Mouse (Mus musculus) skeletal muscle tissue, postnatal 0 days (tissue): ENCODE data around the gene 2510039O18Rik. TPM values are rescaled to one million over a fixed set of nuclear protein-coding genes. Genes with fewer than 3 reads are reported as not detected.

Source experiments
- polyA plus RNA-seq: library from polyadenylated mRNA; unstranded; fragments of >200 nt; fragmentation: Nextera tagmentation; extraction: Ambion mirVana; gene quantifications from 2 replicates; pipeline ENCODE4 v1.2.1, GENCODE M21; 2015

The 2510039O18Rik gene
- 10.1 and 13.6 TPM in 2 replicates for polyA plus RNA-seq

DNA sequence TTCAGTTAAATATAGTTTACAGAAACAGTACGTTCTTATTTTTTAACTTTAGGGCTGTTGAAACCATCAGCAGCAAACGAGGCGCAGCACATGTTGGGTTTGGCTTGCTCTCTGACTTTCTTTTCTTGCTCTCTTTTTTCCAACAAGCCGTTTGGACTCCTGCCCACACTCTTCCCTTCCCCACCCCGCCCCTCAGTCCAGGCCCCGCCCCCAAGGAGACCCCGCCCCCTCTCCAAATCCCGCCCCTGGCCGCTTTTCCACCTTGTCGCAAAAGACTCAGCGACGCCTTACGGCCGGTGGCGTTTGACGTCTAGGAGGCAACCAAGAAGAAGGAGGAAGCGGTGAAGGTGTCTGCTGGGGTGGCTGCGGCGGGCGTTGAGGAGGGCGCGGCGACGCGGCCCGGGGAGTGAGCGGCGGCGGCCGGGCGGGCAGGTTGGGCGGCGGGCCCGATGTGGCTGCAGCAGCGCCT is at the start of gene 2510039O18Rik:
Gene 2510039O18Rik (plus strand): TSS at position 320 of the 469 bp plus-strand sequence.

DNA sequence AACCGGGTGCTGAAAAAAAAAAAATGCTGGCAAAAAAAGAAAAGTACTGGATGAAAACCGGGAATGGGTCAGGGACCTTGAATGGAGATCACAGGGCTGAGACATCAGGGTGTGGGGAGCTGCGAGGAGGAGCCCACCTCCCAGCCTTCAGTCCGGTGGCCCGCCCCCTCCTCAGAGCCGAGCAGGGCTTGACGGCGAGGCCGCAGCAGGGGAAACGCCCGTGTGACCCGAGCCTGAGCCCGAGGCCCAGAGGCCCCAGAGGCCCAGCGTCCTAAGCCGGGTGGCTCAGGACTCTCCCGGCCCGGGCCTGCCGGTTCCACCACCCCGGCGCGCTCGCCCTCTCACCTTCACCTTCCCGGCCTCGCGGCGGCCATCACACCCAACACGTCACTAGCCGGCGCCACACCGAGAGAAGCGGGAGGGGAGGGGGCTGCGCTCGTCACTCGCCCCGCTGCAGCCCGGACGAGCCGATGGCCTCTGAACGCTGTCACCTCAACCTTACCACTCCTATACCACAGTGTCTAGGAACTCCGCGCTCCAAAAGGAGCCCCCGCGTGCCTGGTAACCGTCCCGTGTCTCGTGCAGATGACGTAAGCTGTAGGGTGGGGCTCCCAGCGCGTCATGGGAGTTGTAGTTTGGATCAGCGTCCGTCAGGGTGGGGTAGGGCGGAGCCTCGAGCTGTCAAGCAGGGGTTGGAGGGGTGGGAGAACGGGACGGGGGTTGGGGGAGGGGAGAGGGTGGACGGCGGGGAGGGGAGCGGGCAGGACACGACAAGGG is 36.2 kb upstream of the 2510039O18Rik start, which contains the start of gene Mfn2:
Gene Mfn2 (minus strand): TSS at position 392 of the 777 bp plus-strand sequence.

DNA sequence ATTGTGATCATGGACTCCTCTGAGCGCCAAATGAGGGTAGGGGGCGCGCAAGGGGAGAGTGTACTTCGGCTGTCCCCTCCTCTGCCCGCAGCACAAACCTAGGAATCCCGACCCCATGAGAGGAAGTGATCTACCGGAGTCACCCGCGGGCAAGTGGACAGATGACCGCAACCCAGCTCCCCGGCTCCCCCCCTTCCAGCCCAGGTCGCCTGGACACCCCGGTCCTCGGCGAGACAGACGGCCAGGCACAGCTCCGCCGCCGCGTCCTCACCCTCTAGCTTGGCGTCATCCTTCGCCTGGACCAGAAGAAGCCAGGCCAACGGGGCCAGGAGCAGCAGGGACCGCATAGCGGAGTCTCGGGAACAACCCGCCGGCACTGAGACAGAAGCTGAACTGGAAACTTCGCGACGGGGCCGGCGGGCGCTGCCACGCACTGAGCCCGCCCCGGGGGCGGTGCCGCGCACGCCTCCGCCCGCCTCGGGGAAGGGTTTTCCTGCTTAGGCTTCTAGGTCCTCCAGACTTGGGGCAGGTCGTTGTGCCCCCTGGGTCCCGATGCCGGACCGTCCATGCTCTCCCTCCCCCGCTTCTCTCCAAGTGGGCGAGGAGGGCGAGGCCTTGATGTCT is 4.3 kb upstream of the 2510039O18Rik start, which contains the start of gene Plod1:
Gene Plod1 (minus strand): TSS at position 437 of the 624 bp plus-strand sequence.

DNA sequence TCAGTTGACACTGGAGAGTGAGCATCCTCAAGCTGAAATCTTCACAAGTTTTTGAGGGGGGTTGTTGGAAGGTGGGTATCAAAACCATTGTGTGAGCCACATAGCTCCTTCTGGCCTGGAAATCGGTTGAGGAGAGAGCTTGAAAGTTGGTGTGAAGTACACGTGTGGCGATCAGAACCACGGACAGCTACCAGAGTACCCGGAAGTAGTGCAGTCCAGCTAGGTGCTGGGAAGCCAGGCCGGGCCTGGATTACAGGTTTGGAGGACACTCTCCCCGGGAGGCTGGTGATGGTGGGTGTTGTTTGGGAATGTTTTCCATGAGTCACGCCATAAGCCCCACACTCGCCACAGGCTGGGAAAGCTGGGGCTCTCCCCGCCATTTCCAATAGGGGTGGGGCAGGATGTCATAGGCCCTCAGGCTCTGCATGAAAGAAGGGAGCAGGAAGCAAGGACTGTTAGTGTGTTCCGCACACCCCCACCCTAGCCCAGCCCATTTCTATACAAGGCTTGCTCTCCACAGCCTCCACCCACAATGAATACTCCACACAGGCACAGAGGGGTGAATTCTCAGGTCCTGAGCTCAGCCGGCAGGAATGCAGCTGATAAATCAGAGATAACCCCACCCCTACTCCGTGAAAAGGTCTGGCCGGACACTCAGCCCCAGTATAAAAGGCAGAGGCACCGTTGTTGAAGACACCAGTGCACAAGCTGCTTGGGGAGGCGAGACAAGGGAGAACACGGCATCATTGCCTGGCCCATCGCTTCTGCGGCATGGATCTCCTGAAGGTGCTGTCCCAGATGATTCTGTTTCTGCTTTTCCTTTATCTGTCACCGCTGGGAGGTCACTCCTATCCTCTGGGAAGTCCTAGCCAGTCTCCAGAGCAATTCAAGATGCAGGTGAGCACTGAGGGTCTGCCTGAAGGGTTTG is 44.8 kb downstream of the 2510039O18Rik start, which contains the start of gene Nppb:
Gene Nppb (plus strand): TSS at position 584 of the 928 bp plus-strand sequence.

Other genes with a start within 250 kb of the 2510039O18Rik start
- gene Zfp534, start 238.3 kb upstream of the 2510039O18Rik start, polyA plus RNA-seq: not detected in 2 replicates
- gene Zfp984, start 131.1 kb upstream of the 2510039O18Rik start, polyA plus RNA-seq: 3.8 and 4.1 TPM in 2 replicates
- 3.1 and 3.8 TPM in 2 replicates for gene Zfp933, start 92.5 kb upstream of the 2510039O18Rik start, polyA plus RNA-seq
- 11.6 and 14.5 TPM in 2 replicates for gene Miip, start 72.1 kb upstream of the 2510039O18Rik start, polyA plus RNA-seq
- gene Fv1, start 71.9 kb upstream of the 2510039O18Rik start, polyA plus RNA-seq: 1.9 and 2.0 TPM in 2 replicates
- 97.8 and 104 TPM in 2 replicates for gene Mfn2, start 36.2 kb upstream of the 2510039O18Rik start, polyA plus RNA-seq
- gene Plod1, start 4.1 kb upstream of the 2510039O18Rik start, polyA plus RNA-seq: 41.6 and 45.5 TPM in 2 replicates
- gene Nppb, start 44.9 kb downstream of the 2510039O18Rik start, polyA plus RNA-seq: 0.26 TPM in 1 of 2 replicates, not detected in the other
- gene Nppa, start 59.8 kb downstream of the 2510039O18Rik start, polyA plus RNA-seq: 0.22 and 1.4 TPM in 2 replicates
- gene Clcn6, start 97.9 kb downstream of the 2510039O18Rik start, polyA plus RNA-seq: 3.4 and 3.5 TPM in 2 replicates
- 13.2 and 14.2 TPM in 2 replicates for gene Mthfr, start 98.2 kb downstream of the 2510039O18Rik start, polyA plus RNA-seq
- gene Agtrap, start 147.1 kb downstream of the 2510039O18Rik start, polyA plus RNA-seq: 18.8 and 22.3 TPM in 2 replicates
- 26.0 and 26.7 TPM in 2 replicates for gene Mad2l2, start 189.5 kb downstream of the 2510039O18Rik start, polyA plus RNA-seq
- 0.03 and 0.04 TPM in 2 replicates for gene Draxin, start 189.8 kb downstream of the 2510039O18Rik start, polyA plus RNA-seq
- 31.6 and 32.0 TPM in 2 replicates for gene Fbxo6, start 211.2 kb downstream of the 2510039O18Rik start, polyA plus RNA-seq
- 0.54 and 0.95 TPM in 2 replicates for gene Fbxo44, start 219.6 kb downstream of the 2510039O18Rik start, polyA plus RNA-seq
- 0.12 and 0.17 TPM in 2 replicates for gene Fbxo2, start 219.7 kb downstream of the 2510039O18Rik start, polyA plus RNA-seq